Mouse (Mus musculus) urinary bladder, postnatal 0 days (tissue): ENCODE data around the gene Tmem147. TPM values are rescaled to one million over a fixed set of nuclear protein-coding genes. Genes with fewer than 3 reads are reported as not detected.

Source experiments
- polyA plus RNA-seq: library from polyadenylated mRNA; unstranded; fragments of >200 nt; fragmentation: Nextera tagmentation; extraction: Ambion mirVana; gene quantifications from 2 replicates; pipeline ENCODE4 v1.2.1, GENCODE M21; 2015

The Tmem147 gene
- 155 and 184 TPM in 2 replicates for polyA plus RNA-seq

DNA sequence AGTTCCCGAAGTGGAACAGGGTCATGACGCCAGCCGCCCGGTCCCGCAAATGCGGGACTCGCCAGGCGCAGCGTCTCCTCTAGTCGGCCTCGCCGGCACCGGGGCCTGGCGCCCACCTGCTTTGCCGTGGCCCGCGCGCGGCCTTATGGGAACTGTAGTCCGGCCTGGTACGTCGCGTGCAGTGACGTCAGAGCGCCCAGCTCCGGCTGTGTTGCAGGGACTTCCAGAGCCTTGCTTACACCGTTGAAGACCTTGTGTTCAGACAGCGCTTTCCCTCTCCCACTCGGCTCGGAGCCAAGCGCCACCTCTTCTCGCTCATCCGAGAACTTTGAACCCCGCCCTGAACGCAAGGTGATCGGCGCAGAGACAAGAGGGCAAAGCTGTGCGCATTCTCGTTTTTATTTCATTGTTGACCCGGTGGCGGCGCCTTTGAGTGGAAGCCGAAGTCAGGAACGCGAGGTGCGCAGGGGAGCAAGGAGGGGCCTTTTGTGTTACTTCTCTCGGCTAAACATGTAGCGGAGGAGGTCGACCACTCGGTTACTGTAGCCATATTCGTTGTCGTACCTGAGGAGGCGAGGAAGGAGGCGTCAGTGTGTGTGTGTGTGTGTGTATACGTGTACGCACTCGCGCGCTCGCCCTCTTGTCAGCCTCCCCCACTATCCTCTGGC lies at the start of gene Tmem147:
Gene Tmem147, minus strand, starts transcription at position 145 of the 668 bp plus-strand sequence.

DNA sequence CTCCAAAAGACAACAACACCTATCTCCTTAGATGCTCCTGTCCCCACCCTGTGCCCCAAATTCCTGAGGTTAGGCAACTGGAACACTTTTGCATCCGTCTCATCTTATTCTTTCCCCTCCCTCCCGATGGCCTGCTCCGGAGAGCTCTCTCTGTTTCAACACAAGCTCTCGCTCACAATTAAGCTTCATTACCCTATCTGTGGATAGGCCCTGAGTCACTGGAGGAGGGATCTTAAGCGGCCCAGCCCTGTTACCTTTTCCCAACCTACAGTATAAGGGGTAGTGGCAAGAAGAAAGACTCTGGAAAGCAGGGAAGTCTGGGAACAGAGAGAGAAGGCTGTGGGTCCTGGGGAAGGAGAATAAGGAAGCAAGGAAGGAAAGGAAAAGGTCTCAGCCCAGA lies 34.1 kb upstream of the Tmem147 start, which contains the start of gene Dmkn:
Gene Dmkn, plus strand, starts transcription at position 301 of the 400 bp plus-strand sequence.

DNA sequence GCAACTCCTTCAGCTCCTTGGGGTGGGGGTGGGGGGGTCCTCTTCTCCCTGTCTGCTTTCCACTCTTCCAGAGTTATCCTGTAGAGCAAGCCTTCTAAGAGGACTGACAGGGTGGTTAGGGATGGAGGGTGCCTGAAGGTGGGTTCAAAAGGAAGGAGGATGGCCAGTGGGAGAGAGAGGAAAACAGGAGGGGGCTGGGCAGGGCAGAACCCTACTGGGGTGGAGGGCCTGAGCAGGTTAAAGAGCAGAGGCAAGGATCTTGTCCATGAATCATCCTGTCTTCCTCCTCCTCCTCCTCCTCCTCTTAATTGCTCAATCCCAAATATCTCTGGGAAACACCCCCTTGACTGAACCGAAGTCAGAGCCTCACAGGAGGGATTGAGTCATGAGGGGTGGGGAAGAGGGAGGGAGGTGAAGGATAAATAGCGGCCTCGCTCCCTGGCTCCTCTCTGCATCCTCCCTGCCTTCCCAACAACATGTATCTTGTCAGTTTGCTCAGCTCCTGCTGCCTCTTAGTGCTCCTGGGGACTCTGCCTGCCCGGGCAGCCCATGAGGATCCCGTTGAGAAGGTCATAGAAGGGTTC lies 21.8 kb upstream of the Tmem147 start, which contains the start of gene Sbsn:
Gene Sbsn, plus strand, starts transcription at position 386 of the 584 bp plus-strand sequence.

DNA sequence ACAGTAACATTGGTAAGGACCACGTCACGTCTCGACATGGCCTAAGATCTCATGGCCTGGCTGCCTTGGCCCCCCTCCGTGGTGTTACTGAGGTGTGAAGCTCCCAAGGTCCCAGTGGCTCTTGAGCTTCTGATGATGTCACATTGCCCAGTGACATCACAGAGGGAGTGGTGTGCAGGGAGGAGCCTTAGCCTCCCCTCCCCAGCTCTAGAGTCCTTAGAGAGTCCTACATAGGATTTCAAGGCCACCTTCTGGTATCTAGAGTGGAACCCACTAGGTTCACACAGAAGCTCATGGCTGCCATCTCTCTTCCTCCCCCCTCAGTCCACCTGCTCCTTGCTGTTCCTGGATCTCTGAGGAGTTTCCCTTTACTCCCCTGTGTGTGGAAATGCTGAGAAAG lies 14.3 kb upstream of the Tmem147 start, which contains the start of gene Gapdhs:
Gene Gapdhs, minus strand, starts transcription at position 65 of the 400 bp plus-strand sequence.

DNA sequence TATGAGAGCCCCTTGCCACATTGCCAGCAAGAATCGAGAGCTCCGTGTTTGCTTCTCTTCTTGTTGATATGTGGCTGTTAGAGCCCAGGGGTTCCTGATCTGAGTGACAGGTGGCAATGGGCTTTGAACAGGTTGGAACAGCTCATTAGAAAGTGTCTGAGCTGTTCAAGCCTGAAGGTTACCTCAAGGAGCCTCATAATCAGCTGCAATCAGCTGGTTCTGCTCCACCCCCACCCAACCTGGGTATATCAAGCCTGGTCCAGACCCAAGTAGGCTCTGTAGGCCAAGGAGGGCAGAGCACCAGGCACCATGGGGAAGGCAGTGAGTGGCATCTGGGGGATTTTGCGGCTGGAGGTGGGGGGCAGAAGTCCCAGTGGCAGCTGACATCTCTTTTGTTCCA lies 17.4 kb downstream of the Tmem147 start, which contains the start of gene Atp4a:
Gene Atp4a, plus strand, starts transcription at position 268 of the 400 bp plus-strand sequence.

DNA sequence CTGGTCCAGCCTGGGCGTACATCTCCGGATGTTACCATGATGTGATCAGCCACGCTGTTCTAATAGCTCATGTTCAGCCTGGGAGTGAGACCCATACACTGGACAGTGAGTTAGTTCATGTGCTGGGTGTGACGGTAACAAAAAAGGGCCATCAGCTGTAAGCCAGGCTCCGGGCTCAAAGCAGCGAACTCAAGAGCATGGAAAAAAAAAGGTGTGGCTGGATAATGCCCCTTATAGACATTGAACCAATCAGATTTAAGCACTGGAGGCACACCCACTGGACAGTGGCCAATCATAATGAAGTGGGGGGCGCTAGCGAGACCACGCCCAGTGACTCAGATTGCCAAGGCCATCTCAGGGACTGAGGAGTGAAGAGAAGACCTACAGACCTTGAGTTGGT lies 30.8 kb downstream of the Tmem147 start, which contains the start of gene 2200002J24Rik:
Gene 2200002J24Rik, plus strand, starts transcription at position 338 of the 400 bp plus-strand sequence.

Other genes with a start within 250 kb of the Tmem147 start
- 0.21 and 0.36 TPM in 2 replicates for gene Prodh2, start 235.9 kb downstream of the Tmem147 start, polyA plus RNA-seq
- gene Arhgap33, start 194.5 kb downstream of the Tmem147 start, polyA plus RNA-seq = 2.5 and 2.6 TPM in 2 replicates
- gene Hspb6, start 177.4 kb downstream of the Tmem147 start, polyA plus RNA-seq = 391 and 404 TPM in 2 replicates
- gene Proser3, start 177.2 kb downstream of the Tmem147 start, polyA plus RNA-seq = 3.2 and 3.9 TPM in 2 replicates
- 21.1 and 25.6 TPM in 2 replicates for gene Lin37, start 169.7 kb downstream of the Tmem147 start, polyA plus RNA-seq
- 69.5 and 73.2 TPM in 2 replicates for gene U2af1l4, start 166.2 kb downstream of the Tmem147 start, polyA plus RNA-seq
- 2.7 and 2.8 TPM in 2 replicates for gene Gm49396, start 166.2 kb downstream of the Tmem147 start, polyA plus RNA-seq
- gene Psenen, start 165.9 kb downstream of the Tmem147 start, polyA plus RNA-seq = 114 and 127 TPM in 2 replicates
- gene Igflr1, start 164.1 kb downstream of the Tmem147 start, polyA plus RNA-seq = 1.1 and 1.6 TPM in 2 replicates
- 4.8 TPM in 2 replicates for gene Kmt2b, start 140.8 kb downstream of the Tmem147 start, polyA plus RNA-seq
- 2.4 and 3.5 TPM in 2 replicates for gene Zbtb32, start 130.6 kb downstream of the Tmem147 start, polyA plus RNA-seq
- 1,486 and 1,535 TPM in 2 replicates for gene Upk1a, start 116.7 kb downstream of the Tmem147 start, polyA plus RNA-seq
- 1,042 and 1,083 TPM in 2 replicates for gene Cox6b1, start 103.4 kb downstream of the Tmem147 start, polyA plus RNA-seq
- gene Etv2, start 93.7 kb downstream of the Tmem147 start, polyA plus RNA-seq = not detected in 2 replicates
- gene Rbm42, start 79.2 kb downstream of the Tmem147 start, polyA plus RNA-seq = 87.7 and 91.8 TPM in 2 replicates
- 10.3 and 11.1 TPM in 2 replicates for gene Haus5, start 64.5 kb downstream of the Tmem147 start, polyA plus RNA-seq
- gene Pmis2, start 57.9 kb downstream of the Tmem147 start, polyA plus RNA-seq = not detected in 2 replicates
- gene 2200002J24Rik, start 30.6 kb downstream of the Tmem147 start, polyA plus RNA-seq = 0.39 TPM in 1 of 2 replicates, not detected in the other
- 0.13 and 0.69 TPM in 2 replicates for gene Atp4a, start 17.3 kb downstream of the Tmem147 start, polyA plus RNA-seq
- 0.12 TPM in 1 of 2 replicates, not detected in the other for gene Gapdhs, start 14.1 kb upstream of the Tmem147 start, polyA plus RNA-seq
- 13.6 and 17.0 TPM in 2 replicates for gene Sbsn, start 21.9 kb upstream of the Tmem147 start, polyA plus RNA-seq
- 97.2 and 160 TPM in 2 replicates for gene Dmkn, start 34.2 kb upstream of the Tmem147 start, polyA plus RNA-seq
- gene Krtdap, start 58.4 kb upstream of the Tmem147 start, polyA plus RNA-seq = 135 and 161 TPM in 2 replicates
- gene Ffar2, start 94.2 kb upstream of the Tmem147 start, polyA plus RNA-seq = not detected in 2 replicates
- gene Ffar3, start 126.6 kb upstream of the Tmem147 start, polyA plus RNA-seq = not detected in 2 replicates
- not detected in 2 replicates for gene Ffar1, start 132.0 kb upstream of the Tmem147 start, polyA plus RNA-seq
- gene Cd22, start 150.8 kb upstream of the Tmem147 start, polyA plus RNA-seq = 0.11 TPM in 1 of 2 replicates, not detected in the other
- 0.31 and 0.47 TPM in 2 replicates for gene Mag, start 185.3 kb upstream of the Tmem147 start, polyA plus RNA-seq
- gene Hamp2, start 195.1 kb upstream of the Tmem147 start, polyA plus RNA-seq = not detected in 2 replicates
- not detected in 2 replicates for gene Hamp, start 214.5 kb upstream of the Tmem147 start, polyA plus RNA-seq
- 10.2 and 11.0 TPM in 2 replicates for gene Usf2, start 227.3 kb upstream of the Tmem147 start, polyA plus RNA-seq
- gene Lsr, start 243.9 kb upstream of the Tmem147 start, polyA plus RNA-seq = 43.7 and 44.9 TPM in 2 replicates
- 4.2 and 4.5 TPM in 2 replicates for gene Fam187b, start 244.2 kb upstream of the Tmem147 start, polyA plus RNA-seq